Mouse (Mus musculus) midbrain, embryonic 14.5 days (tissue): Measurements from ENCODE around the gene Fbf1. TPM values are rescaled to one million over a fixed set of nuclear protein-coding genes. Genes with fewer than 3 reads are reported as not detected.

Experiments used
- ATAC-seq: fragments of 200-750 bp; cut with Nextera tagmentation; 2 replicates; pipeline ENCODE4 v1.8.0; 2017; ENCODE audit warnings: moderate number of reproducible peaks, moderate library complexity; ENCODE audit not compliant: low FRiP score, low TSS enrichment
- DNase-seq: peaks from one replicate; pipeline ENCODE4 v3.0.0-alpha.2; 2015
- H3K27ac ChIP-seq: fragments of 300-500 bp; sonication (generic); replicated peaks from 2 replicates; pipeline ENCODE4 v1.5.1; 2014; ENCODE audit warnings: mild to moderate bottlenecking, low read depth, low read length, moderate library complexity
- H3K27me3 ChIP-seq: fragments of 300-500 bp; sonication (generic); 2 replicates; pipeline ENCODE4 v1.6.1; 2014; ENCODE audit warnings: low read length, control low read depth, mixed read lengths; ENCODE audit not compliant: control insufficient read depth, insufficient read depth
- H3K36me3 ChIP-seq: fragments of 300-500 bp; sonication (generic); 2 replicates; pipeline ENCODE4 v1.6.1; 2014; ENCODE audit warnings: low read length, control low read depth; ENCODE audit not compliant: control insufficient read depth, insufficient read depth
- H3K4me1 ChIP-seq: fragments of 300-500 bp; sonication (generic); 2 replicates; pipeline ENCODE4 v1.6.1; 2014; ENCODE audit warnings: mild to moderate bottlenecking, antibody characterized with exemption, low read length, control low read depth; ENCODE audit not compliant: control insufficient read depth, insufficient read depth
- H3K4me2 ChIP-seq: fragments of 300-500 bp; sonication (generic); 2 replicates; pipeline ENCODE4 v1.6.1; 2014; ENCODE audit warnings: mild to moderate bottlenecking, low read length, moderate library complexity
- H3K4me3 ChIP-seq: fragments of 300-500 bp; sonication (generic); replicated peaks from 2 replicates; pipeline ENCODE4 v1.5.1; 2014; ENCODE audit warnings: low read depth, low read length
- H3K9ac ChIP-seq: fragments of 300-500 bp; sonication (generic); replicated peaks from 2 replicates; pipeline ENCODE4 v1.6.1; 2014; ENCODE audit warnings: mild to moderate bottlenecking, low read length, moderate library complexity
- H3K9me3 ChIP-seq: fragments of 300-500 bp; sonication (generic); 2 replicates; pipeline ENCODE4 v1.6.1; 2016; ENCODE audit warnings: low read length, control low read depth, mixed read lengths; ENCODE audit not compliant: control insufficient read depth
- WGBS: fragments of 180-500 bp; shearing (Covaris S2); extraction: QIAGEN DNeasy Blood & Tissue Kit; methylation state at CpG from one replicate; pipeline ENCODE4 v1.1.7; 2014; 5-methylcytosine and 5-hydroxymethylcytosine counted together
- polyA plus RNA-seq: library from polyadenylated mRNA; unstranded; fragments of >200 nt; fragmentation: Nextera tagmentation; extraction: Ambion mirVana; gene quantifications from 2 replicates; pipeline ENCODE4 v1.2.1, GENCODE M21; 2014

Gene Fbf1
- polyA plus RNA-seq, 1 experiment from 2014 or later, result 58.9 TPM

GRCm38 (mm10) chr11:116171959-116172358 lies 4.0 kb upstream of the Fbf1 start:
- Histone ChIP-seq H3K4me3 (no peak overlapping the region), H3K9me3 (no peaks in the 10 kb centered on the region), H3K4me1 (peaks cover 2% of the 10 kb centered on the region), H3K4me2 (no peak overlapping the region), H3K27me3 (no peaks in the 10 kb centered on the region), H3K27ac (no peak overlapping the region), H3K36me3 (peaks cover 57% of the 10 kb centered on the region), H3K9ac (no peak overlapping the region)
- DNase-seq (no peak), ATAC-seq (no peak)
- 82% methylated on average over 2 of the region's 2 CpGs for WGBS

GRCm38 (mm10) chr11:116170003-116170800 lies 2.2 kb upstream of the Fbf1 start:
- Histone ChIP-seq H3K9me3 (no peaks in the 10 kb centered on the region), H3K4me2 (no peak overlapping the region), H3K27me3 (no peaks in the 10 kb centered on the region), H3K27ac (no peak overlapping the region), H3K9ac (no peak overlapping the region), H3K4me1 (peaks cover 9% of the 10 kb centered on the region), H3K4me3 (no peak overlapping the region), H3K36me3 (peaks cover 46% of the 10 kb centered on the region)
- DNase-seq (no peak), ATAC-seq (no peak)
- WGBS, result 88% methylated on average over 5 of the region's 5 CpGs

GRCm38 (mm10) chr11:116169214-116169613 lies 1.2 kb upstream of the Fbf1 start:
- H3K4me3 ChIP-seq, result no peak overlapping the region
- H3K36me3 ChIP-seq, result peaks cover 46% of the 10 kb centered on the region
- no peaks in the 10 kb centered on the region for H3K27me3 ChIP-seq

DNA sequence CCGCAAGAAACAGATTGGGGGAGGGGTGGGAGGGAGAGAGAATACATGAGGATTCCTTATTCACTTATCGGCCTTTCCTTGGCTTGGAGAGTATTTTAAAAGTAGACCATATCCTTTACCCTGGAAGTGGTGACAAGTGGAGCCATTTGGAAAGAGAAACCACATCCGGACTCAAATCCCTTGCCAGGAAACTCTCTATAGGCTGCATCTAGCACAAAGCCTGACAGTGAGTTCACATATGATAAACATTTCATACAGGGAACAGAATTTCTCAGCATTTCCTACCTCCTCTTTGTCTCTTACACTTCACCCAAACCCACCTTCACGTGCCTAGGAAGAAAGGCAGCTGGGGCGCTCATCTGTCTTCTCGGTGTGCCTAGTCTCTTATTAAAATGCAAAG lies 734 bp downstream of the Fbf1 start:
- Histone ChIP-seq H3K9ac (peak overlapping the region; percentile 89), H3K36me3 (peaks cover 42% of the 10 kb centered on the region), H3K27me3 (no peaks in the 10 kb centered on the region), H3K27ac (peak overlapping the region; percentile 93), H3K4me3 (peak overlapping the region; percentile 75), H3K4me1 (peaks cover 13% of the 10 kb centered on the region), H3K9me3 (no peaks in the 10 kb centered on the region), H3K4me2 (peak overlapping the region; percentile 80)
- ATAC-seq (no peak), DNase-seq (no peak)
- WGBS, result 7% methylated on average over 6 of the region's 6 CpGs

More at GRCm38 (mm10) chr11:116169214-116169613, 1.2 kb upstream of the Fbf1 start:
- ATAC-seq (no peak), DNase-seq (no peak)
- no peak overlapping the region for H3K4me2 ChIP-seq
- WGBS, result 88% methylated on average over 3 of the region's 3 CpGs
- peaks cover 9% of the 10 kb centered on the region for H3K4me1 ChIP-seq
- H3K27ac ChIP-seq, result no peak overlapping the region
- no peaks in the 10 kb centered on the region for H3K9me3 ChIP-seq
- no peak overlapping the region for H3K9ac ChIP-seq

GRCm38 (mm10) chr11:116163002-116163401 lies 5.0 kb downstream of the Fbf1 start:
- WGBS, result 21% methylated on average over 9 of the region's 9 CpGs
- no peak overlapping the region for H3K27ac ChIP-seq
- no peak for DNase-seq
- H3K27me3 ChIP-seq, result no peaks in the 10 kb centered on the region
- no peak for ATAC-seq
- H3K9ac ChIP-seq, result no peak overlapping the region
- no peak overlapping the region for H3K4me2 ChIP-seq
- H3K4me1 ChIP-seq, result peaks cover 13% of the 10 kb centered on the region
- H3K9me3 ChIP-seq, result no peaks in the 10 kb centered on the region
- peaks cover 69% of the 10 kb centered on the region for H3K36me3 ChIP-seq
- H3K4me3 ChIP-seq, result no peak overlapping the region

DNA sequence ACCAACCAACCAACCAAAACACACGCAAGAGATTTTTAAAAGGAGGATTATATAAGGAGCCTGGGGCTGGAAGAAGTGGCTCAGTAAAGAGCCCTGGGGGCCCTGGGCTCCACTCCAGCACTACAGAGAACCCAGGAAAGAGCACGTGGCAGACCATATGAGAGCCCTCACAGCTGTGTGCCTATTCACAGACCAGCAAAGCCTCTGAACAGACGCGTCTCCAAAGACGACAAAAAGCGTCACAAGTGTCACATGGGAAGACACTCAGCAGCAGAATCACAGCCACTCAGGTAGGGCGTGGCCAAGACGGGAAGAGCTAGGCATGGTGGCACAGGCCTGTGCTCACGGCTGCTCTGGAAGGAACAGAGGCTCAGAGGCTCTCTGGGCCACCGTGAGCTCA lies 5.8 kb downstream of the Fbf1 start:
- no peaks in the 10 kb centered on the region for H3K27me3 ChIP-seq
- H3K27ac ChIP-seq, result no peak overlapping the region
- H3K36me3 ChIP-seq, result peaks cover 77% of the 10 kb centered on the region
- H3K9ac ChIP-seq, result no peak overlapping the region
- H3K4me2 ChIP-seq, result no peak overlapping the region
- DNase-seq (no peak), ATAC-seq (no peak)
- H3K4me1 ChIP-seq, result peaks cover 12% of the 10 kb centered on the region
- 70% methylated on average over 10 of the region's 10 CpGs for WGBS
- H3K9me3 ChIP-seq, result no peaks in the 10 kb centered on the region
- no peak overlapping the region for H3K4me3 ChIP-seq

DNA sequence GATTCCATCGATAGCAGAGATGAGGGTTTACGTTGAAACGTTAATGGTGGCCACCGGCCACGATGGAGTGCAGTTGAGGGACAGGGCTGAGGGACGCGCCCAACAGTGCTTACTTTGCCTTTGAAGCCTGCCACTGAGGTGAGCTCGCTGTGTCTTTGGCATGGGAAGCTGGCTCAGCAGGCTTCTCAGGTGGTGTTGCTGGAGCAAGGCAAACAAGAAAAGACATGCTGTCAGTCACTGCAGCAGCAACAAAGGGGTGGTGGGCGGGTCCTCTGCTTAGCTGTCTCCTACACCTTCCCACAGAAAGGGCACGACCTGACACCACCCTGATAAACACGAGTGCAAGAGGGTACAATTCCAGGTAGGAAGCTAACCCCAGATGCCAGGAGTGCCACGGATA lies 6.7 kb downstream of the Fbf1 start:
- H3K9me3 ChIP-seq, result no peaks in the 10 kb centered on the region
- H3K4me3 ChIP-seq, result no peak overlapping the region
- H3K4me1 ChIP-seq, result peaks cover 4% of the 10 kb centered on the region; the same call in 1 of the 2 replicates
- no peak overlapping the region for H3K9ac ChIP-seq
- no peak for ATAC-seq
- H3K36me3 ChIP-seq, result peaks cover 85% of the 10 kb centered on the region
- H3K27me3 ChIP-seq, result no peaks in the 10 kb centered on the region
- H3K27ac ChIP-seq, result no peak overlapping the region
- H3K4me2 ChIP-seq, result no peak overlapping the region
- WGBS, result 78% methylated on average over 12 of the region's 12 CpGs
- no peak for DNase-seq

DNA sequence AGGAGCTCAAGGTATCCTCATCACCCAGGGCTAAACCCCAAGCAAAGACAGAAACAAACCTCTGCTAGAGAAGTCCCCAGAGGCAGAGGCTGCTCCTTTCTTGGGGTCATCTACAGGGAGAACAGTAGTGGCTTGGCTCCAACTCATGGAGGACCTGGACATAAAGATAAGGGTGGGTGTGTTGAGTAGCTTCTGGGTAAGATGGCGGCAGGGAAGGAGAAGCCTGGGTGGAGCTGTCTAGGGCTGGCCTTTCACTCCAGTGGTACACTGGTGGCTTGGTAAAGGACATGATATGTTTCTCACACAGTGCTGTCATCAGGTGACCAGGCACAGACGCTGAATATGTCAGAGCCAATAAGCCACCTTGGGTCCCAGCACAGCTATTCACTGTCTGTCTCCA lies 17.0 kb downstream of the Fbf1 start:
- Histone ChIP-seq H3K4me1 (no peaks in the 10 kb centered on the region), H3K36me3 (peaks cover 100% of the 10 kb centered on the region), H3K4me3 (no peak overlapping the region), H3K9me3 (no peaks in the 10 kb centered on the region), H3K27ac (no peak overlapping the region), H3K27me3 (no peaks in the 10 kb centered on the region), H3K4me2 (no peak overlapping the region), H3K9ac (no peak overlapping the region)
- WGBS, result 96% methylated on average over 2 of the region's 2 CpGs
- DNase-seq, result no peak
- no peak for ATAC-seq

DNA sequence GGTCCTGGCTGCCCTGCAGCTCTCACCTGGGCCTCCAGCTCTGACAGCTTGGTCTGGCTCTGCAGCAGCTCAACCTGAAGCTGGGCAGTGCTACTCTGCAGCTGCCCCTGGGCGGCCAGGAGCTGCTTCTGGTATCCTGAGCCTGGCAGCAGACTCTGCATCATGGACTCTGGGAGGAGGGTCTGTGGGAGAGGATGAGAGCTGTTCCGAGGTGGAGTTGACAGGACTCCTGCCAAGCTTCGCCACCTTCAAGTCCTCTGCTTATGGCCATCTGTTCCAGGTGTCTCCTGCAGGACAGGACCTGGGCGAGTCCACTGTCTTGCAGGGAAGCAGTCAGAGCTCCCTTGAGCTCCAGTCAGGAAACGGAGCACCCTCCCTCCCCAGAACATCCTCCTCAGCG lies 18.6 kb downstream of the Fbf1 start:
- H3K9me3 ChIP-seq, result no peaks in the 10 kb centered on the region
- DNase-seq (no peak), ATAC-seq (no peak)
- H3K9ac ChIP-seq, result no peak overlapping the region
- H3K4me1 ChIP-seq, result no peaks in the 10 kb centered on the region
- no peak overlapping the region for H3K4me3 ChIP-seq
- H3K27me3 ChIP-seq, result no peaks in the 10 kb centered on the region
- H3K36me3 ChIP-seq, result peaks cover 100% of the 10 kb centered on the region
- no peak overlapping the region for H3K27ac ChIP-seq
- no peak overlapping the region for H3K4me2 ChIP-seq
- WGBS, result 87% methylated on average over 6 of the region's 6 CpGs
